Mouse (Mus musculus) cortical plate, adult 2 months (tissue): ENCODE results near the gene Rab24.

ENCODE experiments used
- CTCF ChIP-seq: fragments of 200-500 bp; IDR thresholded peaks from 2 replicates; pipeline ENCODE4 v1.5.1; 2011; ENCODE audit warnings: mild to moderate bottlenecking, control low read depth, low read length; ENCODE audit not compliant: insufficient read depth; ENCODE audit errors: extremely low read depth
- POLR2A ChIP-seq: fragments of 200-500 bp; IDR thresholded peaks from 2 replicates; pipeline ENCODE4 v1.6.1; 2011; ENCODE audit warnings: mild to moderate bottlenecking, low read length, control low read depth; ENCODE audit not compliant: insufficient read depth; ENCODE audit errors: extremely low read depth

- TF ChIP-seq POLR2A (no peak), CTCF (no peak)
Observed at GRCm38 (mm10) chr13:55335701-55336100, 14.0 kb upstream of the Rab24 start.
